Mouse (Mus musculus) MEL (cell line): ENCODE results near the gene Clcn3. TPM values are rescaled to one million over a fixed set of nuclear protein-coding genes. Genes with fewer than 3 reads are reported as not detected.

ENCODE experiments used
- DNase-seq: peaks from one replicate; pipeline ENCODE4 v3.0.0; 2011; ENCODE audit warnings: low read depth, low spot score
- H3K27ac ChIP-seq: 2 replicates; pipeline ENCODE4 v1.5.1; 2012; ENCODE audit warnings: low read depth, mild to moderate bottlenecking, control low read depth, low read length, moderate library complexity; ENCODE audit not compliant: control insufficient read depth
- H3K27me3 ChIP-seq, 2 experiments: fragments of 150-350 bp in 1 of 2; sonication (generic) in 1 of 2; 2 replicates each; pipeline ENCODE4 v1.6.1; 2012; ENCODE audit warnings: low read length in 2 of 2, mild to moderate bottlenecking in 2 of 2, improper control_type of control experiment in 1 of 2, moderate library complexity in 1 of 2; ENCODE audit not compliant: insufficient read depth in 2 of 2, control insufficient read depth in 1 of 2
- H3K36me3 ChIP-seq, 2 experiments: 2 replicates each; pipeline ENCODE4 v1.6.1; 2012 to 2014; ENCODE audit warnings: low read length in 2 of 2, improper control_type of control experiment in 1 of 2, inconsistent platforms in 1 of 2, mild to moderate bottlenecking in 1 of 2; ENCODE audit not compliant: insufficient read depth in 2 of 2, control insufficient read depth in 1 of 2
- H3K4me1 ChIP-seq, 2 experiments: fragments of 150-350 bp in 1 of 2; sonication (generic) in 1 of 2; 2 replicates each; pipeline ENCODE4 v1.6.1; 2012; ENCODE audit warnings: low read length in 2 of 2, improper control_type of control experiment in 1 of 2, mild to moderate bottlenecking in 1 of 2; ENCODE audit not compliant: insufficient read depth in 2 of 2, control insufficient read depth in 1 of 2
- H3K4me3 ChIP-seq, 2 experiments: fragments of 150-350 bp in 1 of 2; sonication (generic) in 1 of 2; 2 replicates each; pipeline ENCODE4 v1.5.1; 2012; ENCODE audit warnings: low read depth in 2 of 2, low read length in 2 of 2, mild to moderate bottlenecking in 2 of 2, moderate library complexity in 2 of 2, control low read depth in 1 of 2, improper control_type of control experiment in 1 of 2; ENCODE audit not compliant: control insufficient read depth in 1 of 2, insufficient read depth in 1 of 2
- H3K79me2 ChIP-seq: 2 replicates; pipeline ENCODE4 v1.6.1; 2012; ENCODE audit warnings: mild to moderate bottlenecking, low read length, moderate library complexity; ENCODE audit not compliant: control insufficient read depth, poor library complexity, insufficient read depth
- H3K9ac ChIP-seq: 2 replicates; pipeline ENCODE4 v1.6.1; 2012; ENCODE audit warnings: low read depth, mild to moderate bottlenecking, control low read depth, low read length, moderate library complexity; ENCODE audit not compliant: control insufficient read depth, poor library complexity, severe bottlenecking
- H3K9me3 ChIP-seq: fragments of 150-350 bp; sonication (generic); replicated peaks from 2 replicates; pipeline ENCODE4 v1.6.1; 2012; ENCODE audit warnings: mild to moderate bottlenecking, low read length, improper control_type of control experiment, moderate library complexity; ENCODE audit not compliant: insufficient read depth
- CHD1 ChIP-seq: IDR thresholded peaks from 2 replicates; pipeline ENCODE4 v1.6.1; 2012; ENCODE audit warnings: low read depth, mild to moderate bottlenecking, inconsistent platforms, low read length, improper control_type of control experiment
- CTCF ChIP-seq, 3 experiments: IDR thresholded peaks in 2 of 3; conservative IDR thresholded peaks in 1 of 3; 2 replicates each; pipeline ENCODE4 v1.5.1; 2011 to 2012; ENCODE audit warnings: low read length in 3 of 3, low read depth in 2 of 3, mild to moderate bottlenecking in 2 of 3, improper control_type of control experiment in 1 of 3, inconsistent platforms in 1 of 3, mixed read lengths in 1 of 3, moderate library complexity in 1 of 3; ENCODE audit not compliant: control insufficient read depth in 1 of 3, insufficient read depth in 1 of 3, poor library complexity in 1 of 3, severe bottlenecking in 1 of 3
- E2F4 ChIP-seq: IDR thresholded peaks from 2 replicates; pipeline ENCODE4 v1.6.1; 2011; ENCODE audit warnings: low read depth, low read length, improper control_type of control experiment, borderline replicate concordance
- ELF1 ChIP-seq: IDR thresholded peaks from 2 replicates; pipeline ENCODE4 v1.6.1; 2014; ENCODE audit warnings: low read depth, mild to moderate bottlenecking, inconsistent platforms, low read length, improper control_type of control experiment, moderate library complexity
- EP300 ChIP-seq, 2 experiments: IDR thresholded peaks; 2 replicates each; pipeline ENCODE4 v1.6.1; 2011; ENCODE audit warnings: improper control_type of control experiment in 2 of 2, low read length in 2 of 2, low read depth in 1 of 2, mild to moderate bottlenecking in 1 of 2
- ETS1 ChIP-seq: IDR thresholded peaks from 2 replicates; pipeline ENCODE4 v1.6.1; 2012; ENCODE audit warnings: low read depth, mild to moderate bottlenecking, inconsistent platforms, low read length, improper control_type of control experiment, moderate library complexity
- HCFC1 ChIP-seq: IDR thresholded peaks from 2 replicates; pipeline ENCODE4 v1.6.1; 2012; ENCODE audit warnings: low read depth, mild to moderate bottlenecking, inconsistent platforms, low read length, improper control_type of control experiment, moderate library complexity
- MAFK ChIP-seq: IDR thresholded peaks from 2 replicates; pipeline ENCODE4 v1.6.1; 2011; ENCODE audit warnings: low read depth, mild to moderate bottlenecking, low read length, improper control_type of control experiment, borderline replicate concordance
- MAX ChIP-seq: IDR thresholded peaks from 2 replicates; pipeline ENCODE4 v1.6.1; 2011; ENCODE audit warnings: low read length, improper control_type of control experiment
- MAZ ChIP-seq: IDR thresholded peaks from 2 replicates; pipeline ENCODE4 v1.6.1; 2012; ENCODE audit warnings: low read depth, mild to moderate bottlenecking, inconsistent platforms, low read length, improper control_type of control experiment
- MEF2A ChIP-seq: IDR thresholded peaks from 2 replicates; pipeline ENCODE4 v1.6.1; 2014; ENCODE audit warnings: low read depth, mild to moderate bottlenecking, inconsistent platforms, low read length, improper control_type of control experiment; ENCODE audit not compliant: poor library complexity, insufficient replicate concordance, severe bottlenecking; ENCODE audit errors: extremely low read depth
- MYB ChIP-seq: IDR thresholded peaks from 2 replicates; pipeline ENCODE4 v1.6.1; 2011; ENCODE audit warnings: mild to moderate bottlenecking, low read depth, low read length, improper control_type of control experiment
- NELFE ChIP-seq: IDR thresholded peaks from 2 replicates; pipeline ENCODE4 v1.6.1; 2011; ENCODE audit warnings: low read depth, low read length, improper control_type of control experiment
- POLR2A ChIP-seq, 2 experiments: IDR thresholded peaks; 2 replicates each; pipeline ENCODE4 v1.6.1; 2011 to 2012; ENCODE audit warnings: low read length in 2 of 2, mild to moderate bottlenecking in 2 of 2, control low read depth in 1 of 2, improper control_type of control experiment in 1 of 2, low read depth in 1 of 2, moderate library complexity in 1 of 2; ENCODE audit not compliant: control insufficient read depth in 1 of 2, insufficient read depth in 1 of 2, poor library complexity in 1 of 2
- POLR2AphosphoS5 ChIP-seq: IDR thresholded peaks from 2 replicates; pipeline ENCODE4 v1.6.1; 2012; ENCODE audit warnings: low read depth, borderline replicate concordance, mild to moderate bottlenecking, inconsistent platforms, low read length, moderate library complexity, mixed read lengths
- SIN3A ChIP-seq: IDR thresholded peaks from 2 replicates; pipeline ENCODE4 v1.6.1; 2012; ENCODE audit warnings: low read length, improper control_type of control experiment, inconsistent platforms
- TBP ChIP-seq: IDR thresholded peaks from 2 replicates; pipeline ENCODE4 v1.8.0; 2011; ENCODE audit warnings: low read depth, low read length, improper control_type of control experiment
- USF1 ChIP-seq: IDR thresholded peaks from 2 replicates; pipeline ENCODE4 v1.6.1; 2014; ENCODE audit warnings: low read depth, mild to moderate bottlenecking, inconsistent platforms, low read length, improper control_type of control experiment, moderate library complexity
- USF2 ChIP-seq, 2 experiments: IDR thresholded peaks; 2 replicates each; pipeline ENCODE4 v1.6.1; 2011 to 2012; ENCODE audit warnings: improper control_type of control experiment in 2 of 2, low read length in 2 of 2, borderline replicate concordance in 1 of 2, inconsistent platforms in 1 of 2, low read depth in 1 of 2, mild to moderate bottlenecking in 1 of 2; ENCODE audit not compliant: insufficient read depth in 1 of 2
- ZNF384 ChIP-seq: IDR thresholded peaks from 2 replicates; pipeline ENCODE4 v1.6.1; 2012; ENCODE audit warnings: low read depth, mild to moderate bottlenecking, inconsistent platforms, low read length, improper control_type of control experiment
- polyA plus RNA-seq, 2 experiments: library from polyadenylated mRNA; stranded (reverse) in 1 of 2; unstranded in 1 of 2; fragments of >175 nt in 1 of 2; fragments of >200 nt in 1 of 2; gene quantifications; 2 replicates each; pipeline versions ENCODE4 v1.2.1 to v1.2.4; 2012; ENCODE audit warnings: low replicate concordance in 2 of 2, low read depth in 1 of 2; ENCODE audit not compliant: insufficient read length in 2 of 2, insufficient read depth in 1 of 2, missing spikeins in 1 of 2
- total RNA-seq: library from RNA; depleted of rRNA; stranded (reverse); fragments of 300-350 nt; gene quantifications from 2 replicates; pipeline ENCODE4 v1.2.3, GENCODE M21; 2012

Clcn3 gene
- total and polyA plus RNA-seq, 3 experiments, result 28.8 to 65.6 (median 33.0) TPM

DNA sequence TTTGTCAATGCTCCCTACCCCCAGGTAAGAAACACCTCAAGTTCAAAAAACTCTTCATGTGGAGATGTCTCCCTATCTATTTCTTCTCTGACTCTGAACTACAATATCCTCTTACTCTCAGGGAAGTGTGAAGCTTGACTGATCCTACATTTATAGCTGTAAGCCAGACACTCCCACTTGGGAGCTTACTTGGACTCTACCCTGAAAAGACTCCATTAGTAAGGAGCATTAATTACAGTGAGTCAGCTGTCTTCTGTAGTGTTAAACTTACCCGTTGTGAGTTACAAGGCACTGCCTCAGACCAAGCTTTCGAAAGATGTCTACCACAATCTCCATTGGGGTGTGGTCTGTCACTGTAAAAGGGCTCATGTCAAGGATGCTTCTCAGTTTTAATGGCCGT is 64.0 kb downstream of the Clcn3 start:
- Histone ChIP-seq H3K27ac (no peak overlapping the region), H3K79me2 (no peaks in the 10 kb centered on the region), H3K9ac (no peak overlapping the region), H3K4me3 (no peak overlapping the region), H3K4me1 (no peaks in the 10 kb centered on the region), H3K36me3 (peaks cover 0 to 26% of the 10 kb centered on the region in 2 experiments; a peak in 2 of 4 replicates), H3K27me3 (no peaks in the 10 kb centered on the region), H3K9me3 (no peaks in the 10 kb centered on the region)
- no peak for DNase-seq
- TF ChIP-seq EP300 (IDR thresholded peaks at IDR 0.05; ENCODE audit: low read depth in 1 of 2, low read length in 2 of 2) (no peak), CHD1 (no peak), E2F4 (no peak), NELFE (no peak), ETS1 (no peak), MYB (no peak), CTCF (IDR thresholded peaks at IDR 0.05 in 2 of 3, conservative IDR thresholded peaks at IDR 0.05 in 1 of 3; ENCODE audit: control insufficient read depth in 1 of 3, insufficient read depth in 1 of 3, low read depth in 2 of 3, low read length in 3 of 3, poor library complexity in 1 of 3, severe bottlenecking in 1 of 3) (no peak), ELF1 (no peak), POLR2AphosphoS5 (no peak), MEF2A (no peak), USF1 (no peak), MAX (no peak), SIN3A (no peak), ZNF384 (no peak), TBP (no peak), USF2 (IDR thresholded peaks at IDR 0.05; ENCODE audit: borderline replicate concordance in 1 of 2, insufficient read depth in 1 of 2, low read depth in 1 of 2, low read length in 2 of 2) (no peak), HCFC1 (no peak)

DNA sequence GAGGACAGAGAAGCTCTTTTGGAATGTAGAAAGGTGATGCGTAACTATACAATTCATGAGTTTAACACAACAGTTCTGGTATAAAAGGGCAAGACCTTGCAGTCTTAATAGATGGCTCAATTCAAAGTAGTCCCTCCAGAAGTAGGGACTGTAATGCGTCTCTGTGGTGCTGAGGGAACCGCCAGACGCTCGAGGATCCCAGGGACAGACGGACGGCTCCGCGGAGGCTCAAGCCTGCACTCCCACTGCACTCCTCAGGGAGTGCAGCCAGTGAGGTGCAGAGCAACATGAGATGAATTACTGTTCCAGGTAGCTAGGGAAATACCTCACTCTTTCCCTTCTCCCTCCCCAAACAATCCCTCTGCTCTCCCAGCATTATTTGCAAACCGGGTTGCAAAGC is 70.5 kb downstream of the Clcn3 start:
- no peak for TF ChIP-seq MAZ
- no peak for TF ChIP-seq MAX
- TF ChIP-seq HCFC1, result no peak
- no peak for TF ChIP-seq POLR2A (IDR thresholded peaks at IDR 0.05; ENCODE audit: control insufficient read depth in 1 of 2, insufficient read depth in 1 of 2, low read depth in 1 of 2, low read length in 2 of 2, poor library complexity in 1 of 2)
- TF ChIP-seq MAFK, result no peak
- no peak for TF ChIP-seq SIN3A
- no peak for DNase-seq
- no peak overlapping the region for H3K27ac ChIP-seq
- no peak overlapping the region for H3K9ac ChIP-seq
- H3K36me3 ChIP-seq, result peaks cover 0 to 22% of the 10 kb centered on the region in 2 experiments; a peak in 2 of 4 replicates
- H3K79me2 ChIP-seq, result no peaks in the 10 kb centered on the region
- no peak overlapping the region for H3K4me3 ChIP-seq
- no peaks in the 10 kb centered on the region for H3K4me1 ChIP-seq
- no peaks in the 10 kb centered on the region for H3K9me3 ChIP-seq
- H3K27me3 ChIP-seq, result no peaks in the 10 kb centered on the region
